Comparison of ENCODE assay signal across 8 mouse cellular contexts in genomic region chr9:49606317-49606716, GRCm38 (mm10).
DNase-seq lines count a peak whose midpoint lies in the region; ATAC-seq and TF ChIP-seq lines count a peak whose summit lies in the region.

No protein-coding gene starts in this region.

- H3K9ac ChIP-seq in forebrain, embryonic 11.5 days (ENCODE audit: low read length), result no peak overlapping the region
- H3K9ac ChIP-seq in neural tube, embryonic 13.5 days, result peak overlapping the region; percentile 34; the same call in 1 of the 2 replicates

- DNase-seq in forebrain, embryonic 11.5 days (ENCODE audit: low spot score), result peak; percentile 55
- no peak for DNase-seq in forebrain, embryonic 10.5 days (ENCODE audit: extremely low spot score, low spot score)
- DNase-seq in heart, adult 8-10 months (ENCODE audit: low spot score), result peak; percentile 4
- DNase-seq in kidney, adult 2 months, result peak; percentile 46
- DNase-seq in urinary bladder, postnatal 10 days (ENCODE audit: low spot score), result no peak
- no peak for DNase-seq in lung, adult 18-20 months
- no peak for DNase-seq in natural killer cell, adult 2 months (ENCODE audit: low spot score in 2 of 2)

- no peak overlapping the region for H3K4me3 ChIP-seq in forebrain, embryonic 11.5 days (ENCODE audit: low read depth, low read length)
- no peak overlapping the region for H3K4me3 ChIP-seq in forebrain, embryonic 10.5 days
- no peak overlapping the region for H3K4me3 ChIP-seq in kidney, adult 2 months (ENCODE audit: insufficient read depth, low read depth, low read length)
- H3K4me3 ChIP-seq in neural tube, embryonic 13.5 days, result no peak overlapping the region

- peaks cover 4% of the 10 kb centered on the region; the same call in 1 of the 2 replicates for H3K4me1 ChIP-seq in forebrain, embryonic 11.5 days (replicated peaks; ENCODE audit: control insufficient read depth, insufficient read depth, low read length)
- H3K4me1 ChIP-seq in forebrain, embryonic 10.5 days, result peaks cover 15% of the 10 kb centered on the region
- H3K4me1 ChIP-seq in kidney, adult 2 months (ENCODE audit: control insufficient read depth, insufficient read depth, low read length), result no peaks in the 10 kb centered on the region
- H3K4me1 ChIP-seq in neural tube, embryonic 13.5 days (replicated peaks), result peaks cover 55% of the 10 kb centered on the region

- no peaks in the 10 kb centered on the region for H3K9me3 ChIP-seq in forebrain, embryonic 11.5 days (ENCODE audit: control insufficient read depth, low read length)
- no peaks in the 10 kb centered on the region for H3K9me3 ChIP-seq in forebrain, embryonic 10.5 days
- H3K9me3 ChIP-seq in neural tube, embryonic 13.5 days, result no peaks in the 10 kb centered on the region

- peak; percentile 80 for ATAC-seq in forebrain, embryonic 11.5 days (replicated peaks; ENCODE audit: low FRiP score)
- ATAC-seq in neural tube, embryonic 13.5 days (ENCODE audit: low read depth), result peak; percentile 89

- no peaks in the 10 kb centered on the region for H3K27me3 ChIP-seq in forebrain, embryonic 11.5 days (ENCODE audit: control insufficient read depth, insufficient read depth, low read length)
- no peaks in the 10 kb centered on the region for H3K27me3 ChIP-seq in forebrain, embryonic 10.5 days (ENCODE audit: poor library complexity, severe bottlenecking)
- no peaks in the 10 kb centered on the region for H3K27me3 ChIP-seq in kidney, adult 2 months (replicated peaks; ENCODE audit: control insufficient read depth, insufficient read depth, low read length)
- no peaks in the 10 kb centered on the region for H3K27me3 ChIP-seq in neural tube, embryonic 13.5 days

- no peaks in the 10 kb centered on the region for H3K36me3 ChIP-seq in forebrain, embryonic 11.5 days (ENCODE audit: control insufficient read depth, insufficient read depth, low read length)
- no peaks in the 10 kb centered on the region for H3K36me3 ChIP-seq in forebrain, embryonic 10.5 days (replicated peaks)
- H3K36me3 ChIP-seq in kidney, adult 2 months (ENCODE audit: control insufficient read depth, insufficient read depth, low read length), result no peaks in the 10 kb centered on the region
- H3K36me3 ChIP-seq in neural tube, embryonic 13.5 days, result peaks cover 3% of the 10 kb centered on the region

- 24% methylated on average over 5 of the region's 5 CpGs for WGBS in forebrain, embryonic 11.5 days
- 46% methylated on average over 5 of the region's 5 CpGs for WGBS in forebrain, embryonic 10.5 days
- 30% methylated on average over 5 of the region's 5 CpGs for WGBS in kidney, adult 2 months
- WGBS in neural tube, embryonic 13.5 days, result 9% methylated on average over 5 of the region's 5 CpGs

- TF ChIP-seq POLR2A in kidney, adult 2 months (IDR thresholded peaks at IDR 0.05; ENCODE audit: low read depth, low read length), result no peak

- H3K4me2 ChIP-seq in forebrain, embryonic 11.5 days (ENCODE audit: low read depth, low read length, severe bottlenecking), result no peak overlapping the region
- peak overlapping the region; percentile 31 for H3K4me2 ChIP-seq in neural tube, embryonic 13.5 days

- no peak for TF ChIP-seq CTCF in kidney, adult 2 months (conservative IDR thresholded peaks at IDR 0.05; ENCODE audit: insufficient read depth, insufficient read length, low read depth, low read length)

- H3K27ac ChIP-seq in forebrain, embryonic 11.5 days (ENCODE audit: low read depth, low read length), result no peak overlapping the region
- H3K27ac ChIP-seq in forebrain, embryonic 10.5 days, result no peak overlapping the region
- H3K27ac ChIP-seq in kidney, adult 2 months (ENCODE audit: insufficient read depth, low read depth, low read length), result no peak overlapping the region
- H3K27ac ChIP-seq in neural tube, embryonic 13.5 days (replicated peaks), result peak overlapping the region; percentile 79

Comparison
In these comparisons a context has a peak if more than half of its experiments do, and no peak if none do; other contexts are left out.
1. DNase-seq: peak in forebrain, embryonic 11.5 days (single experiment), heart, adult 8-10 months (single experiment) and kidney, adult 2 months (single experiment); none in forebrain, embryonic 10.5 days (single experiment), urinary bladder, postnatal 10 days (single experiment), lung, adult 18-20 months (0 of 2) and natural killer cell, adult 2 months (0 of 2).